Mouse (Mus musculus): ENCODE measurements around the gene Dppa5a. TPM values are rescaled to one million over a fixed set of nuclear protein-coding genes. Genes with fewer than 3 reads are reported as not detected.

Gene Dppa5a
- polyA plus RNA-seq, 1 experiment from 2014 or later: not detected

DNA sequence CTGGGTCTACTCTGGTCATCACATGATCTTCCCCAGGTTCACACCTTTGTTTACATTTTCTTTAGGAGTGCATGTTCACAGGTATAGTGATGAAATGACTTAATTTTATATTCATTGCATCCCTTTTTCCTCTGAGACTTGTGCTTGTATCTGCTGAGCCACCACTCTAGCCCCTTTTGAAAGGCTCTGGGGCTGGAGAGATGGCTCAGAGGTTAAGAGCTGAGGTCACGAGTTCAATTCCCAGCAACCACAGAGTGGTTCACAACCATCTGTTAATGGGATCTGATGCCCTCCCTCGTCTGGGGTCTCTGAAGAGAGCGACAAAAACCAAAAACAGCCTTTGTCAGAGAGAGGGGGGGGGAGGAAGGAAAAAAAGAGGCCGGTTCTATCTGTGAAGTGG, 7.5 kb upstream of the Dppa5a start:
- peaks cover 28% of the 10 kb centered on the region for H3K27me3 ChIP-seq (ENCODE audit: low read depth, poor library complexity, severe bottlenecking)
- H3K4me3 ChIP-seq: no peak overlapping the region
- 69% methylated on average over 4 of the region's 4 CpGs for WGBS
- DNase-seq (ENCODE audit: low spot score): no peak
- H3K9me3 ChIP-seq (replicated peaks): no peaks in the 10 kb centered on the region
- H3K27ac ChIP-seq (replicated peaks): no peak overlapping the region
- H3K4me1 ChIP-seq: peaks cover 14% of the 10 kb centered on the region
- no peaks in the 10 kb centered on the region for H3K36me3 ChIP-seq

DNA sequence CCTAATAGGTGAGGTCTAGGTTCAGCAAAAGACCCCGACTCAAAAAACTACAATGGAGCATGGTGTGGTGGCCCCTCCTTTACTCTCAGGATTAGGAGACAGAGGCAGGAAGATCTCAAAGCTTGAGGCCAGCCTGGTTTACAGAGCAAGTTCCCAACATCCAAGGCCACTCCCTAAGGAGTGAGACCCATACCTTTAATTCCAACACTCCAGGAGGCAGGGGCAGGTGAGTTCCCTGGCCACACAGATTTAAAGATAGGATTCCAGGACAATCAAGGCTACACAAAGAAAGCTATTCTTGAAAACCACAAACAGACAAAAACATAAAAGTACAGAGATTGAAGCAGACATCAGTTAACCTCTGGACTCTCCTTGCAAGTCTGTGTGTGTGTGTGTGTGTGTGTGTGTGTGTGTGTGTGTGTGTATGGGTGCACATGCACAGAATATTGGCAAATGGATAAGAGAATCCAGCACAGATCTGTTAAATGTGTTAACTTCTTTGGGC, 7.0 kb upstream of the Dppa5a start:
- 85% methylated on average over 1 of the region's 1 CpGs for WGBS
- H3K4me1 ChIP-seq: peaks cover 14% of the 10 kb centered on the region
- H3K36me3 ChIP-seq: no peaks in the 10 kb centered on the region
- peaks cover 28% of the 10 kb centered on the region for H3K27me3 ChIP-seq (ENCODE audit: low read depth, poor library complexity, severe bottlenecking)
- H3K4me3 ChIP-seq: no peak overlapping the region
- DNase-seq (ENCODE audit: low spot score): no peak
- H3K9me3 ChIP-seq (replicated peaks): no peaks in the 10 kb centered on the region
- no peak overlapping the region for H3K27ac ChIP-seq (replicated peaks)

DNA sequence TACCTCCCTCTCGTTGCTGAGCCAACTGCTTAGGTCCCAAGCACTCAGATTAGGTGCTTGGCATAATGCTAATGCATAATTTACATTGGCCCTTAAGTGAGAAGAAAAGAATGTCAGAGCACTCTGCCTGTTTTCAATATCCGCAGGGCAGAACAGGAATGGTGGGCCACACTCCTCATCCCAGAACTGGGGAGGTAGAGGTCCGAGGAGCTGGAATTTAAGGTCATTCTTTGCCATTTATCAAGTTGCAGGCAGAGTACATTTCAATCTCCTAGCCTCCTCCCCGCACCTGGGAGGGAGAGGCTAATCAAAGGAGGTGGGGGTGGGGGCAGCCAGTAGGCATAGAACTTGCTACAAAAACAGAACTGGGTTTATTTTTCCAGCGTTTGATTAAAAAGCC, 6.4 kb upstream of the Dppa5a start:
- DNase-seq (ENCODE audit: low spot score): no peak
- no peak overlapping the region for H3K27ac ChIP-seq (replicated peaks)
- H3K27me3 ChIP-seq (ENCODE audit: low read depth, poor library complexity, severe bottlenecking): peaks cover 24% of the 10 kb centered on the region
- 67% methylated on average over 5 of the region's 5 CpGs for whole genome bisulfite sequencing
- H3K36me3 ChIP-seq: no peaks in the 10 kb centered on the region
- no peaks in the 10 kb centered on the region for H3K9me3 ChIP-seq (replicated peaks)
- no peak overlapping the region for H3K4me3 ChIP-seq
- peaks cover 14% of the 10 kb centered on the region for H3K4me1 ChIP-seq

DNA sequence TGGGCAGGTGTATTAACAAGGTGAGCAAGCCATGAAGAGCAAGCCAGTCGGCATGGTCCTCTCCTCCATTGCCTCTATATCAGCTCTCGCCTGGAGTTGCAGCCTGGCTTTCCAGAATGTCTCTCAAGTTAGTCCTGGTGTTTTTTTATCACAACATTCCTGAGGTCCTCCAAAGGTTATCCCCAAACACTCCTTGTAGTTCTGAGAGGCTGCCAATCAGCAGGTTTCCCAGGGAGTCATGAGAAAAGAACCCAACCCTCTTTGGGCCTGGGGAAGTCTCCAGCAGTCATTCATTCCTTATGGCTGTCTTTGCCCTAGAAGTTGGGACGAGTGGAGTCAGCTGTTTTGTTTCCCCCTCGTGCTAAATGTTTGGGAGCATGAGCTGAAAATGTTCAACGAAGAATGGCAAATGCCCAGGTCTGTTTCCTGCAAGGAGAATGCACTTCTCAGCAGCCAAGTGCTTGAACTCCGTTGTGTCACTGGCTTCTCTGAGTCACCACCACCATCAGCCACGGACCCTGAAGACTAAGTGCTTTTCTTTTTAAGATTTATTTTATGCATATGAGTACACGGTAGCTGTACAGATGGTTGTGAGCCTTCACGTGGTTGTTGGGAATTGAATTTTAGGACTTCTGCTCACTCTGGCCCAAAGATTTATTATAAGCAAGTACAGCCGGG, 5.0 kb upstream of the Dppa5a start:
- Histone ChIP-seq H3K4me1 (peaks cover 5% of the 10 kb centered on the region), H3K27ac (replicated peaks) (no peak overlapping the region), H3K4me3 (no peak overlapping the region), H3K27me3 (ENCODE audit: low read depth, poor library complexity, severe bottlenecking) (peaks cover 12% of the 10 kb centered on the region), H3K36me3 (no peaks in the 10 kb centered on the region), H3K9me3 (replicated peaks) (no peaks in the 10 kb centered on the region)
- no peak for DNase-seq (ENCODE audit: low spot score)
- WGBS: 88% methylated on average over 10 of the region's 10 CpGs

DNA sequence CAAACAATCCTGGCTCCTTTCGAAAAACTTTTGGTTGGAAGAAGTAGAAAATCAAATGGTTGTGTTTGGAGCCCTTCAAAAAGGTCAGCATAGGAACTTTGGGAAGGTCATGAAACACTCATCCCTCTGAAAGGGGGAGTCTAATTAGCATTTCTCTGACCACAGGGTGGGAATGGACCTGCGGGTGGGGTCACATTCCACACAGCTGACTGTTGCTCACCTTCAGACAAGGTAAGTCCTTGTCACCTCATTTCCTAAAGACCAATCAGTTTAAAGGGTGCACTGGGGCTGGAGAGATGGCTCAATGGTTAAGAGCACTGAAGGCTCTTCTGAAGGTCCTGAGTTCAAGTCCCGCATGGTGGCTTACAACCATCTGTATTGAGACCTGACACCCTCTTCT, 3.5 kb upstream of the Dppa5a start:
- no peak overlapping the region for H3K27ac ChIP-seq (replicated peaks)
- no peaks in the 10 kb centered on the region for H3K36me3 ChIP-seq
- WGBS: 96% methylated on average over 3 of the region's 3 CpGs
- H3K4me3 ChIP-seq: no peak overlapping the region
- H3K9me3 ChIP-seq (replicated peaks): no peaks in the 10 kb centered on the region
- DNase-seq (ENCODE audit: low spot score): no peak
- H3K4me1 ChIP-seq: no peaks in the 10 kb centered on the region
- H3K27me3 ChIP-seq (ENCODE audit: low read depth, poor library complexity, severe bottlenecking): no peaks in the 10 kb centered on the region

DNA sequence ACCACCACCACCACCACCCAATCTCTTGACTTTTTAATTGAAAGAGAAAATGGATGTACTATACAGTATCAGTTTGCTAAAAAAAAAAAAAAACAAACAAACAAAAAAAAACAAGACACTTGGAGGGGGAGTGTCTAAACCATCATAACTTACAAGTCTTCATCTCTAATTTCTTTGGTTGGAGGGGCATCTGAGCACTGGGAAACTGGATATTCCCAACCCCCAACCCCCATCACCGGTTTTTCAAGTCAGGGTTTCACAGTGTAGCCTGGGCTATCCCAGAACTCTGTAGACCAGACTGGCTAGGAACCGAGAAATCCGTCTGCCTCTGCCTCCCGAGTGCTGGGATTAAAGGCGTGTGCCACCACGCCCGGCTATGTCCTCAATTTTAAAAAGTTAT, 1.8 kb upstream of the Dppa5a start:
- DNase-seq (ENCODE audit: low spot score): no peak
- H3K4me3 ChIP-seq: no peak overlapping the region
- H3K27me3 ChIP-seq (ENCODE audit: low read depth, poor library complexity, severe bottlenecking): no peaks in the 10 kb centered on the region
- H3K4me1 ChIP-seq: no peaks in the 10 kb centered on the region
- no peak overlapping the region for H3K27ac ChIP-seq (replicated peaks)
- H3K36me3 ChIP-seq: no peaks in the 10 kb centered on the region
- no peaks in the 10 kb centered on the region for H3K9me3 ChIP-seq (replicated peaks)
- 92% methylated on average over 7 of the region's 7 CpGs for WGBS

DNA sequence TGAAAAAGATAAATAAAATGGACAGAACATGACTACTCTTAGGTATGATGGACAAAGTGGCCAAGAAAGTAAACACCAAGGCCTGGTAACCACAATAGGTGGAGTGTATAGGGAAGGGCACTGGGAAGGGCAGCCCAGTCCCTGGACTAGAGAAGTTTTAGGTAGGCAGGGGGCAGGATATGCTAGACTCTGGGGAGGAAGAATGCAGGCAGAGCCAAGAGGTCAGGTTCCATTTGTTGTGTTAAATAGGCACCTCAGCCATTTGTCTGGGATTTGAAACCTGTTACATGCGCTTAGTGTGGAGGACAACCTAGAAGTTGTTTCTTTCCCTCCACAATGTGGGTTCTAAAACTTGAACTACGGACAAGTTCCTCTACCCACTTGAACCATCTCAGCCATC, 1.4 kb upstream of the Dppa5a start:
- Histone ChIP-seq H3K4me1 (no peaks in the 10 kb centered on the region), H3K36me3 (no peaks in the 10 kb centered on the region), H3K9me3 (replicated peaks) (no peaks in the 10 kb centered on the region), H3K27me3 (ENCODE audit: low read depth, poor library complexity, severe bottlenecking) (no peaks in the 10 kb centered on the region), H3K27ac (replicated peaks) (no peak overlapping the region), H3K4me3 (no peak overlapping the region)
- 84% methylated on average over 2 of the region's 2 CpGs for WGBS
- DNase-seq (ENCODE audit: low spot score): no peak

DNA sequence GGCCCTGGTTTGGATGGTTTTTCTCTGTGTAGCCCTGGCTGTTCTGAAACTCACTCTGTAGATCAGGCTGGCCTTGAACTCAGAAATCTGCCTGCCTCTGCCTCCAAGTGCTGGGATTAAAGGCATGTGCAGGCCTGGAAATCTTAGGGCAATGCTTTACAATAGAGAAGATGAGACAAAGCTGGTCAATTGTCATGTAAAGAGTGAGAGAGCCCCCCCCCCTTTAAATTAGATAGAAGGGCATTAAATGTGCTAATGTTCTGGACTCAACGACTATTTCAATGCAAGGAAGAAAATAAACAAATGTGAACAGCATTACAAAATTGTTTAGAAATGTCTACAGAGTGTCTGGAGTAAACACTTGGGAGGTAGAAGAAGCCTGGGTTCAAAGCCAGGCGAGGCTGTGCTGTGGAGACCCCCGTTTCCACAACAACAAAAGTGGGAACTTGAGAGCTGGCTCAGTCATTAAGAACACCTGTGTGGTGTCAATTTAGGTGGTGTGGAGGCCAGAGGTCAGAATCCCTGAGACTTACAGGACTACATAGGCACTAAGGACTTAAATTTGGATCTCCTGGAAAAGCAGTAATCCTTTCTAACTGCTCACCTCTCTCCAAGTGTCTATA, 805 bp upstream of the Dppa5a start:
- H3K4me3 ChIP-seq: no peak overlapping the region
- no peaks in the 10 kb centered on the region for H3K4me1 ChIP-seq
- no peaks in the 10 kb centered on the region for H3K27me3 ChIP-seq (ENCODE audit: low read depth, poor library complexity, severe bottlenecking)
- DNase-seq (ENCODE audit: low spot score): no peak
- H3K27ac ChIP-seq (replicated peaks): no peak overlapping the region
- H3K9me3 ChIP-seq (replicated peaks): no peaks in the 10 kb centered on the region
- H3K36me3 ChIP-seq: no peaks in the 10 kb centered on the region
- 81% methylated on average over 3 of the region's 3 CpGs for WGBS

DNA sequence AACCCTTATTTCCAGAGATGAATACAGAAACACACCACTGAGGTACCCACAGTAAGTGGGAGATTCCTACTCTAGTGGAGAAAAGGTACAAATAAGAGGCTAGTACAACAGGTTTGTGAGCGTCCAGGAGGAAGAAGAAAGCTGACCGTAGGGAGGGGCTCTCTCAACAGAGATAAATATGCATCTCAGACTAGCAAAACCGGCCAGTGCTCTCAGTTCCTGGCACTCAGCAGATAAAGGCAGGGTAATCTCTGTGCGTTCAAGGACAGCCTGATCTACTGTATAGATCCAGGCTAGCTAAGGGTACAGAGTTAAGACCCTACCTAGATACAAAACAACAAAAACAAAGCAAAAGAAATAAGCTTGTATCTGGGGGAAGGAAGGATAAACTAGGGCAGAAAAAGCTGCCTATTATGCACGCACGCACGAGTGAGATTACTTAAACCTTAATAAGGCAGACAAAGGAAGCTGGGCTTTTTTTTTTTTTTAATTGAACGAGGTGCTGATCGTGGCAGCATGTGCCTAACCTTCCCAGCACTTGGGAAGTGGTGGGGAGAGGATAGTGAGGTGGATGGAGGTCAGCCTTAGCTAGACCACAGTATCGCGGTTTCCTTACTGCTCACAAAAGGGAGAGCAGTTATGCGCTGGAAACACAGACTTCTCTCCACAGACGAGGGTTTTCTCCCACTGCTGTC, 2.0 kb downstream of the Dppa5a start:
- Histone ChIP-seq H3K4me1 (no peaks in the 10 kb centered on the region), H3K36me3 (no peaks in the 10 kb centered on the region), H3K4me3 (no peak overlapping the region), H3K27ac (replicated peaks) (no peak overlapping the region), H3K9me3 (replicated peaks) (no peaks in the 10 kb centered on the region), H3K27me3 (ENCODE audit: low read depth, poor library complexity, severe bottlenecking) (no peaks in the 10 kb centered on the region)
- DNase-seq (ENCODE audit: low spot score): no peak
- 71% methylated on average over 13 of the region's 13 CpGs for WGBS

DNA sequence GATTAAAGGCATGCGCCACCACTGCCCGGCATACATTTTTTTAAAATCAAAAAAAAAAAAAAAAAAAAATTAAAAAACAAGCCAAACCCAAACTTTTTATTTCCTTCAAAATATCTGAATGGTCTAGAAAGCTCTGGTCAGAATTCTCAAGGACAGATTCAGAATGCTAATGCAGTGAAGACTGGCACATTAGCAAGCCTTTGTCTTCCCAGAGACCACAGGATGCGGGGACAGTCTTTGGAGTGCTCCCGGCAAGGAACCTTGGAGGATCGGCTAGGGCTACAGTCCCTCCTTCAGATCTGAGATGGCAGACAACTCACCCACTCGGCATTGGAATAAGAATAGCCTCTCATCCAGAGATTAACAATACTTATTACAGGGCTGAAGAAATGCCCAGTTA, 3.3 kb downstream of the Dppa5a start:
- H3K36me3 ChIP-seq: no peaks in the 10 kb centered on the region
- no peak for DNase-seq (ENCODE audit: low spot score)
- H3K4me1 ChIP-seq: no peaks in the 10 kb centered on the region
- no peaks in the 10 kb centered on the region for H3K9me3 ChIP-seq (replicated peaks)
- H3K27ac ChIP-seq (replicated peaks): no peak overlapping the region
- H3K4me3 ChIP-seq: no peak overlapping the region
- WGBS: 89% methylated on average over 6 of the region's 6 CpGs
- no peaks in the 10 kb centered on the region for H3K27me3 ChIP-seq (ENCODE audit: low read depth, poor library complexity, severe bottlenecking)

DNA sequence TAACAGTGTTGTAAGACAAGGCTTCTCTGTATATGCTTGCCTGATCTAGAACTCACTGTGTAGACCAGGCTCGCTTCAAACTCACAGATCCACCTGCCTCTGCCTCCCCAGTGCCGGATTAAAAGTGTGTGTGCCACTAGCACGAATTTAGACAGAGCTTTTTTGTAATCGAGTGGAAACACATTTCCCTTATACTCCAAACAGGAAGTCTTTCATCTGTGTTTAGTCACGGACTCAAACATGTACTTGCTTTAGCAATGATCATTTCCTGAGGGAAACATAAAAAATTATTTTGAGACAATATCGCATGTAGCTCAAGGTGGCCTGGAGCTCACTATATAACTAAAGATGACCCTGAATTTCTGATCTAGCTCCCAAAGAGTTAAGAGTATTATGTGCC, 4.6 kb downstream of the Dppa5a start:
- 85% methylated on average over 6 of the region's 6 CpGs for WGBS
- no peaks in the 10 kb centered on the region for H3K9me3 ChIP-seq (replicated peaks)
- H3K27me3 ChIP-seq (ENCODE audit: low read depth, poor library complexity, severe bottlenecking): no peaks in the 10 kb centered on the region
- H3K27ac ChIP-seq (replicated peaks): no peak overlapping the region
- H3K4me3 ChIP-seq: no peak overlapping the region
- H3K4me1 ChIP-seq: no peaks in the 10 kb centered on the region
- no peaks in the 10 kb centered on the region for H3K36me3 ChIP-seq
- no peak for DNase-seq (ENCODE audit: low spot score)

DNA sequence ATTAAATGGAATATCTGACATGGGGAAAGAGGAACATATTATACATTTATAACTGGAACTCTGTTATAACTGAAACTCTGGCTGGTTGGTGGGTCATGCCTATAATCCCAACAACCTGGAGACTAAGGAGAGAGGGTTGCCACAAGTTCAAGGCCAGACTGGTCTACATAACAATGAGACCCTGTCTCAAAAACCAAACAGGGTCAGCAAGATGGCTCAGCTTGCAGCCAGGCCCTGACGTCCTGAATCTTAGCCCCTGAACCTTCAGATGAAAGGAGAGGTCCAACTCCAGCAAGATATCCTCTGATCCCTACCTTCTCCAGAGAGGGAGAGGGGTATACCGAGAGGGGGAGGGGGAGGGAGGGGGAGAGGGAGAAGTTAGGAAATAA, 7.5 kb downstream of the Dppa5a start:
- H3K4me1 ChIP-seq: no peaks in the 10 kb centered on the region
- no peak overlapping the region for H3K4me3 ChIP-seq
- no peaks in the 10 kb centered on the region for H3K27me3 ChIP-seq (ENCODE audit: low read depth, poor library complexity, severe bottlenecking)
- WGBS: 42% methylated on average over 2 of the region's 2 CpGs
- DNase-seq (ENCODE audit: low spot score): no peak
- H3K36me3 ChIP-seq: no peaks in the 10 kb centered on the region
- no peaks in the 10 kb centered on the region for H3K9me3 ChIP-seq (replicated peaks)
- no peak overlapping the region for H3K27ac ChIP-seq (replicated peaks)
